24 mouse cellular contexts compared by ENCODE assay signal in genomic region chr1:170182706-170183105, GRCm38 (mm10). TPM values are rescaled to one million over a fixed set of nuclear protein-coding genes. Genes with fewer than 3 reads are reported as not detected.
A peak's percentile ranks its signal among the peaks of the same experiment; 100 is the strongest.
DNase-seq lines count a peak whose midpoint lies in the region; ATAC-seq lines count a peak whose summit lies in the region.
"Had no signal": no experiment of that assay in that cellular context is flagged by ENCODE, and none has a peak within 500 bp of the region (broad histone marks: within the 10 kb centered on the region; RNA-seq: fewer than 3 reads in every experiment).

No protein-coding gene starts in this region.

- intact Hi-C loops in heart, postnatal 14 days (cut with DNase I) = no loop called here

- no peak for ATAC-seq in CD4-positive, CD25-positive, alpha-beta regulatory T cell, adult 4 months
- ATAC-seq: hindbrain, embryonic 16.5 days; intestine, postnatal 0 days; midbrain, embryonic 16.5 days had no signal

- DNase-seq in heart, adult 11 months = peak; percentile 97
- no peak for DNase-seq in heart, postnatal 4 days
- peak; percentile 46 for DNase-seq in urinary bladder, postnatal 14 days (ENCODE audit: low spot score)
- DNase-seq in urinary bladder, postnatal 25 days (ENCODE audit: low spot score) = no peak
- DNase-seq in heart, postnatal 14 days = peak; percentile 43
- DNase-seq in kidney, adult 9 months = no peak
- DNase-seq: adrenal gland, postnatal 36 days; cerebellum, adult 18-20 months; cerebellum, postnatal 36 days; right cerebral cortex, postnatal 14 days had no signal

RNA-seq across cellular contexts. Expression of gene Uap1, which starts 7.9 kb away (rescaled TPM):
- total RNA-seq in heart, postnatal 4 days (2021) = 10 to 100 TPM; 40.4 to 49.6 TPM
- 10 to 100 TPM; 49.1 to 55.4 TPM for total RNA-seq in heart, postnatal 14 days (2021)
- polyA plus RNA-seq in CD4-positive, CD25-positive, alpha-beta regulatory T cell, adult 4 months (2017; shearing (Covaris generic)) = 10 to 100 TPM; 12.9 to 18.1 TPM

RNA-seq across cellular contexts. Expression of gene Uhmk1, which starts 32.5 kb away (rescaled TPM):
- 10 to 100 TPM; 18.9 to 19.8 TPM for total RNA-seq in heart, postnatal 4 days (2021)
- 10 to 100 TPM; 19.9 to 23.2 TPM for total RNA-seq in heart, postnatal 14 days (2021)
- polyA plus RNA-seq in CD4-positive, CD25-positive, alpha-beta regulatory T cell, adult 4 months (2017; shearing (Covaris generic)) = 10 to 100 TPM in 1 of 2 experiments, 1 to 10 TPM in 1; 10.0 to 12.1 TPM

RNA-seq across cellular contexts. Expression of gene Sh2d1b2, which starts 49.8 kb away (rescaled TPM):
- total RNA-seq in heart, postnatal 4 days (2021) = not detected
- total RNA-seq in heart, postnatal 14 days (2021) = not detected
- not detected for polyA plus RNA-seq in CD4-positive, CD25-positive, alpha-beta regulatory T cell, adult 4 months (2017; shearing (Covaris generic))
- total RNA-seq: adrenal gland, postnatal 36 days; hematopoietic stem cell, adult 5-6 weeks; layer of hippocampus, postnatal 10 days; megakaryocyte-erythroid progenitor cell, adult 5-6 weeks had no signal
- polyA plus RNA-seq: gonadal fat pad, adult 2 months; hindbrain, embryonic 16.5 days; intestine, postnatal 0 days; kidney, embryonic 16.5 days; large intestine, adult 2 months; liver, embryonic 14.5 days; midbrain, embryonic 16.5 days; neural tube, embryonic 15.5 days; stomach, embryonic 15.5 days; thymus, postnatal 0 days had no signal

Comparison
In these comparisons a context has a peak if more than half of its experiments do, and no peak if none do; other contexts are left out.
1. DNase-seq: peak in heart, adult 11 months (single experiment), urinary bladder, postnatal 14 days (single experiment) and heart, postnatal 14 days (2 of 2); none in heart, postnatal 4 days (single experiment), urinary bladder, postnatal 25 days (single experiment) and kidney, adult 9 months (single experiment).